Mouse (Mus musculus): ENCODE measurements around the gene Heyl. TPM values are rescaled to one million over a fixed set of nuclear protein-coding genes. Genes with fewer than 3 reads are reported as not detected.
"Not testable (repeated sequence)": the region's sequence is repeated elsewhere in the genome, so short reads cannot be mapped to it uniquely, and the experiment has no call there.

Heyl gene
- total RNA-seq, 2 experiments from 2014 or later = 4.4 TPM

DNA sequence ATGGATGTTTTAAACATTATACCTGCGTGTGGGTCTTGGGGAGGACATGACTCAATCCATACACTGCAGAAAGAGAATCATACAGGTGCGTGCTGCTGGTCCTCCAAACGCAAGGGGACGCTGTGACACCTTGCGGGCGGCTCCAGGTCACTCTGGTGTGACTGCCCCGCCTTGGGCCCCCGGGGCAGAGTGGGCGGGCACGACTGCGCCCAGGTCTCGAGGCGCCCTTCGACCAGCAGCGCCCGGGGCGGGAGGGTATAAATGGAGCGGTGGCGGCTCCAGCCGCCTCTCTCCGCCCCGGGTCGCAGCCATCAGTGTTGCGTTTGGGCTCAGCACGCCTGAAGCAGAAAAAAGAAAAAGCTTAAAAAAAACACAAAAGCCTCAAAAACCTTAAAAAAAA lies 49.1 kb downstream of the Heyl start:
- peak; percentile 84 to 86 for DNase-seq (ENCODE audit: low spot score in 2 of 2)
- intact Hi-C loops (cut with DNase I) = no loop called here

DNA sequence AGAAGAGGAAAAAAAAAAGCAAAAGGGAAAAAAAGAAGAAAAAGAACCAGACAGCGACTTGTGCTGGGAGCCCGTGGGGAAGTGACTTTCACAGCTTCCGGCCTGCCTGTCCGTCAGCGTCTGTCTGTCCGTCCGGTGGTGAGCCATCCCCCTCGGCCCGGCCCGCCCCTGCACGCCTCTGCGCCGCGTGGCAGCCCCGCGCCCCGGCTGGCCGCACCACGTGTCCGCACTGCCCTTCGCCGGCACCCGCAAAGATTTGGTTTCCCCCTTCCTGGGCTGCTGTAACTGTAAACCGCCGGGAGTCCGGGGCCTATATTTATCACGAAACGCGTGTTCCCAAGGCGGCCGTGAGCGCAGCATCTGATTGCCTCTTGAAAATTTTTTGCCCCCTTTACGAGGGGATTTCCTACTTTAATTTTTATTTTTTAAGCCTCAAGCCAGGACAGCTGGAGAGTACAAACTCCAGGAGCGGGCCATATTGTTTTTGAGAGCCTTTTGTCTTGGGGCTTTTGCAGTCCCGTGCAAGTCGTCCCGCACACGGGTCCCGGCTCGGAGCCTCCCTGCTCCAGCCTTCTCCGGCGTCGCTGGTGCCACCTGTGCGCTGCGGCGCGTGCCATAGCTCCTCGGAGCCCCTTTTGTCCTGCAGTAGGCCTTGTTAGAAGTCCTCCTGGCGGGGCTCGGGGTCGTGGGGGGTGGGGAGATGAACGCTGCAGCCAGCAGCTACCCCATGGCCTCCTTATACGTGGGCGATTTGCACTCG lies 49.7 kb downstream of the Heyl start:
- peak; percentile 46 to 61 for DNase-seq (ENCODE audit: low spot score in 2 of 2)

DNA sequence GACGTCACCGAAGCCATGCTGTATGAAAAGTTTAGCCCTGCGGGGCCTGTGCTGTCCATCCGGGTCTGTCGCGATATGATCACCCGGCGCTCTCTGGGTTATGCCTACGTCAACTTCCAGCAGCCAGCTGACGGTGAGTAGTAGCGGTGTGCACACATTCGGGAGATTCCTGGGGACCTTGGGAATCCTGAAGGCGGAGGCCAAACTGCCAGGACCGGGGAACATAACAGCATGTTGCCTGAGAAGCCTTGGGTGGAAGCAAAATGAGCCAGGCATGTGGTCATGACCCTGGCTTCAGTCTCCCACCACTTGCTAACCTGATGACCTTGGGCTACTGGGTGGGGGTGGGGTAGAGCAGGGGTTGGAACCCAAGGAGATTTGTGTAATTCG lies 50.3 kb downstream of the Heyl start:
- intact Hi-C loops (cut with DNase I); DNase-seq (ENCODE audit: low spot score in 2 of 2): not testable (repeated sequence)

More for the DNA sequence above, 49.7 kb downstream of the Heyl start:
- intact Hi-C loops (cut with DNase I) = not testable (repeated sequence)

DNA sequence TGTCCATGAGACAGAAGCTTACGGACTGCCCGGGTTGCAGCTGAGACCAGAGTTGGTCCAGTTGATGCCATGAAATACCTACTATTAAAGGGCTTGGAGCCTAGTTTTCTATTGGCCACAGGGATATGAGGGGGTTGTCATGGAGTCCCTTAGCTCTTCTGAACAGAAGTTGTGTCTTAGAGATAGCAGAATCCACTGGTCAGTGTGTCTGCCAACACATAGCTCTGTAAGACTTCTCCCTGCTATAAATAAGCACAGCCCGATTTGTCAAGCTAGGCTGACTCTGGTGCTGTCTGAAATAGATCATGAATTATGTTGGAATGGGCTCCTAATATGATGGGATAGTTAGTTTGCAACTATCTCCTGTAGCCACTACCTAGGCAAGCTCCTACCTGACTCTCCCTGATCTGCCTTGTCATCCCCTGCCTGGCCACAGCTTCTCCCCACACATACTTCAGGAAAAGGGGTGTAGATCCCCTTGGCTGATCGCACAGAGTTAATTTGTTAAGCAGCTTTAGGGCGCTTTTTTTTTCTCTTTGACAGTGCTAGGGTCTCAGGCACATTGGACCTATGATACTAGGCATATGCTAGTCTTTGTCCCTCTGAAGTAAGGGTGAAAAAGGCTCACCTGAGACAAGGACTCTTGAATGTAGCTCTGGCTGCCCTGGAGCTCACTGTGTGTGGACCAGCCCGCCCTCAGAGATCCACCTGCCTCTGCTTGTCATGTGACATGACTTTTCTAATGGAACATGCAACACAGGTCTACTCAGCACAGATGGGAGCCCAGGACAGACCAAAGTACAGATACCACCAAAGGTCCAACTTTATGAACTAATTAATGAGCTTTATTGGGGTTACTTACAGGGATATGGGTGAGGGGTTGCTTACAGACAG lies 51.6 kb downstream of the Heyl start:
- intact Hi-C loops (cut with DNase I) = no loop called here
- DNase-seq (ENCODE audit: low spot score in 2 of 2) = no peak

DNA sequence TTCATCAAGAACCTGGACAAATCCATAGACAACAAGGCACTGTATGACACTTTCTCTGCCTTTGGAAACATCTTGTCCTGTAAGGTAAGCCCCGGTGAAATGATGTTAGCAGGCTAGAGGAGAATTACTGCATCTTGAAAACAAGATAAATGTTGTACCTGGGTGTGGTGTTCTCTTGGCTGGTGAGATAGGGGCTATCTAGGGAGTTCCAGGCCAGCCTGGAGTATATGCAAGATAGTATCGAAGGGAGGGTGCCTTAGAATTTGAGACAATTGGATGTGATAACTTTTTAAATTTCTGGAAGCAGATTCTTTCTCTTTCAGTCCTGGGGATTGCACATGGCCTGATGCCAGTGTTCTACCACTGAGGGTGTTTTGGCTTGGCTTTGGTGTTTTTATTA lies 53.4 kb downstream of the Heyl start:
- DNase-seq (ENCODE audit: low spot score in 2 of 2) = no peak
- intact Hi-C loops (cut with DNase I) = no loop called here

DNA sequence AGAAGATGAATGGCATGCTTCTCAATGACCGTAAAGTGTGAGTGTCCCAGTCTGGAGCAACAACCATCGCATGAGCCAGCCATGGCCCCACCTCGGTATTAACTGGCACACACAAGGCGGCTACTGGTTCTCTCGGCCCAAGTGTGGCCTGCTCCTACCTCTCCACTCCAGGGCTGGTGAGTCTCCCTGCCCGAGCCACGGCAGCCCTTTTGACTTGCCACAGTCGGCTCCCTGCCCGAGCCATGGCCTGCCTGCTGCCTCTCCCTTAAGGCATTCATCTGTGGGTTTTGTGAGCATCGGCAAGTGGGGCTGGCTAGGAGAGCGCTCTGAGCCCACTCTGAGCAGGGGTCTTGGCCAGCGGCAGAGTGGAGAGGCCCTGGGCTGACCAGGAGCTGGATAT lies 55.7 kb downstream of the Heyl start:
- no peak for DNase-seq (ENCODE audit: low spot score in 2 of 2)
- intact Hi-C loops (cut with DNase I) = no loop called here

DNA sequence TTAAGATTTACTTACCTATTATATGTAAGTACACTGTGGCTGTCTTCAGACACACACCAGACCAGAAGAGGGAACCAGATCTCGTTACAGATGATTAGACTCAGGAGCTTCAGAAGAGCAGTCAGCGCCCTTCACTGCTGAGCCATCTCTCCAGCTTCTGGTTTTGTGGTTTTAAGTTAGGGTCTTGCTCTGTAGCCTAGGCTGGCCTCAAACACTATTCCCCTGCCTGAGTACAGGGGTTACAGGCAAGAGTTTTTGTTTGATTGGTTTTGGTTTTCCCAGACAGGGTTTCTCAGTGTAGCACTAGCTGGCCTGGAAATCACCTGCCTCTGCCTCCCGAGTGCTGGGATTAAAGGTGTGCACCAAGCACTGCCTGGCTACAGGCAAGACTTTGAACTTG lies 59.0 kb downstream of the Heyl start:
- no peak for DNase-seq (ENCODE audit: low spot score in 2 of 2)
- intact Hi-C loops (cut with DNase I) = no loop called here

DNA sequence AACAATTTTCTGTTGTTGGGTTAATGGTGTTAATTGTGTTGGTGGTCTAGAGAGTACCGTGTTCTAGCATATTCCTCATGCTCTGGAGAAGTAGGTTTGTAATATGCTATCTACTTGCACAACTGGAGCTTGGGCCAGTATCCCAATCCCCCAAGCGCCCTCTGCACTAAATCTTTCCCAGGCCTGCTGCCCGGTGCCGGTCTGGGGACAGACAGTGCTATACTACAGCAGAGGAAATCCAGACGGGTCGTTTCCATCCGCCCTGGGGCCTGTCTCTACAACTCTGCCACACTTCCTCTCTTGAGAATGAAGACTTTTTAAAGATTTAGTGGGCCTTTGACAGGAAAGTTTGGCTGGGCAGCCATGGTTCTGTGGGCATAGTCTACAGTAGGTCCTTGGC lies 59.6 kb downstream of the Heyl start:
- DNase-seq (ENCODE audit: low spot score in 2 of 2) = no peak
- intact Hi-C loops (cut with DNase I) = no loop called here

DNA sequence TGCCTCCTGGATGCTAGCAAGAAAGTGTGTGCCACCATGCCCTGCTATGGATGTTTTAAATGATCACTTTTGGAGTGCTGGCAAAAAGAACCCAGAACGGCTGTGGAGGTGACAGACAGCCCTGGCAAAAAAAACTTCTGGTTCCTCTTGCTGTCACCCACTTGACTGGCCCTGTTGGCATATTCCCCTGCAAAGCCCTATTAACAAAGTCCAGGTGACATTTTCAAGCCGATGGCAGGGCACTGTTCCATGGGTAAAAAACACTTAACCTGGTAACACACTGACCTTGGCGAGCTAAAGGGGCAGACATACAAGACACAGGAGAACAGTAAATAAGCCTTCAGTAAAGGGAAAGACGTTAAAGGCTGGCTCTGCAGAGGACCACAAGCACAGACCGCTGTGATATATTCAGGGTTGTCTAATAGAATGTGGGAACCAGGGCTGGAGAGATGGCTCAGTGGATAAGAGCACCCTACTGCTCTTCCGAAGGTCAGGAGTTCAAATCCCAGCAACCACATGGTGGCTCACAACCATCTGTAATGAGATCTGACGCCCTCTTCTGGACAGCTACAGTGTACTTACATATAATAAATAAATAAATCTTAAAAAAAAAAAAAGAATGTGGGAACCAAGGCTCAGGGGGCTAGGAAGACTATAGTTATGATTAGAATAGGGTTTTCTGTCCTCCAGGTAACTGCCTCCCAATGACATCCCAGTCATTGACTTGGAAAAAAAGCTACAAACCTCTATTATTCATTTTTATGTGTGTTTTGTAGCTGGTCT lies 60.5 kb downstream of the Heyl start:
- DNase-seq (ENCODE audit: low spot score in 2 of 2) = no peak
- intact Hi-C loops (cut with DNase I) = no loop called here

DNA sequence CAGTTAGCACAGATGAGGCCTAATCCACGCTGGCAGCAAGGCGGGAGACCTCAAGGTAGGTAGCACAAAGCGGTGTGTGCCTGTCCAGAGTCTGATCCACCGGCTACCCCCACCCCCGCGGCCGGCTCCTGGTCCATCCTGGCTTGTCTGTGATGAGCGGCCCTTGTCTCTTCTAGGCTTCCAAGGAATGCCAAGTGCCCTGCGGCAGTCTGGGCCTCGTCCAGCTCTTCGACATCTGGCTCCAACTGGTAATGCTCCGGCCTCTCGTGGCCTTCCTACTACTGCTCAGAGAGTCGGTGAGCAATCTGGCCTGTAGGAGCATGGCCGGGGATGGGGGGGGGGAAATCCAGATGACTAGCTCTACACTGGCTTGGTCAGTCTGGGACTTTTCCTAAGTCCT lies 61.7 kb downstream of the Heyl start:
- DNase-seq (ENCODE audit: low spot score in 2 of 2); intact Hi-C loops (cut with DNase I): not testable (repeated sequence)

DNA sequence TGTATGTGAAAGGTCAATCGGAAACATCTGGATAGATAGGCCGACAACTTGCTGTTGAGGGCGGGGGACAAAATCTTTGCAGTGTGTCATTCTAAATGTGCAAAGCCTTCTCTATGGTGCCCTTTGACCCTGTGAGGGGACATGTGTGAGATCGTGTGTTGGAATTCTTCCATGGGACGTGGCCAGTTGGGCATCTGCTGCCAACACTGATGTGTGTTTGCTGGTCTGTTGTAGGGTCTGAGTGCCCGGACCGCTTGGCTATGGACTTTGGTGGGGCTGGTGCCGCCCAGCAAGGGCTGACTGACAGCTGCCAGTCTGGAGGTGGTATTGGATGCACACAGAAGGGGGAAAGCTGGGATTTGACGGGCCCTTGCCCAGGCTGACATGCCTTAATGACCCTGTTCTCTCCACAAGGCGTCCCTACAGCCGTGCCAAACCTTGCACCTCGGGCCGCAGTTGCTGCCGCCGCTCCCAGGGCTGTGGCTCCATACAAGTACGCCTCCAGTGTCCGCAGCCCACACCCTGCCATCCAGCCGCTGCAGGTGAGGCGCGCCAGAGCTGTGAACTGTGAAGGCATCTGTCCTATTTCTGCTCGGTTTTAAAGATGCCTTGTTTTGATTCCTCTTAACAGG lies 62.3 kb downstream of the Heyl start:
- intact Hi-C loops (cut with DNase I) = no loop called here
- DNase-seq (ENCODE audit: low spot score in 2 of 2) = no peak

DNA sequence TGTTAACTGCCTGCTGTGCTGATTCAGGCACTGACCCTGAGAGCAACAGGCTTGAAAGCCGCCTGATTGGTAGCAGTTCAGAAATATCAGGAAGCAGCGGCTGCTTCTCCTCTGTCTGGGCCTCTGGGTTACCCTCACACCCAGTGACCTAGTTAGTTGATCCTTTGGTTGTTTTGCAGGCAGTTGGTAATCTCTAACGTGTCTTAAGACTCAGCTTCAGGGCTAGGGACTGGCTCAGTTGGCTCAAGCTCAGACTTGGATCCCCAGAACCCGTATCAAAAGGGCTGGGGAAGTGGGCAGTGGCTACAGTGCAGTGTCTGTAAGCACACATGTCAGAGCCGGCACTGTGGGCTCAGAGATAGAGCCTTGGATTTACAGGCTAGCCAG lies 62.8 kb downstream of the Heyl start:
- DNase-seq (ENCODE audit: low spot score in 2 of 2) = no peak

DNA sequence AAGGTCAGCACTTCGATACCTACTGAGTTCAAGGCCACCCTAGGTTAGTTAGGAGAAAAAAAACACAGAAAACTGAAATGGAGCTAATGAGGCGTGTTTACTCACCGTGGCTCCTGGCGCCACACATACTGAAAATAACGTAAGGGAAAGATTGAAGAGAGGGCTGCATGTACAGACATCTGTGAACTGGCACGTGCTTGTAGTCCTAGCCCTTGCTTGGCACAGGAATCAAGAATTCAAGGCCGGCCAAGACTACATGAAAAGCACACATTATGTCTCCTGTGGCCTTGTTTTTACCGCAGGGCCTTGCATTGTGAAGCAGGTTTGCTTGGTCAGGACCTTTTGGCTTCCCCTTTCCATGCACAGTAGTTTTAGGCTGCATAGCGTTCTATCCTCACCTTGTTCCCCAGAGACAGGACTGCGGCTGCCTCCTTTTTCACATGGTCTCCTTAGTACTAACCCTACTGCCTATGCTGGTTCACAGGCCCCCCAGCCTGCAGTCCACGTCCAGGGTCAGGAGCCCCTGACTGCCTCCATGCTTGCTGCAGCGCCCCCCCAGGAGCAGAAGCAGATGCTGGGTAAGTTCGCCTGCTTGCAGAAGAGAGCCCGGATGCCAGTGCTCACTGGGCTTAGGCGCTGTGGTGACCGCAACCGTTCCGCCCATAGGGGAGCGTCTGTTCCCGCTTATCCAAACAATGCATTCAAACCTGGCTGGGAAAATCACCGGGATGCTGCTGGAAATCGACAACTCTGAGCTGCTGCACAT lies 64.0 kb downstream of the Heyl start:
- no peak for DNase-seq (ENCODE audit: low spot score in 2 of 2)
- intact Hi-C loops (cut with DNase I) = no loop called here

More for the DNA sequence above, 62.8 kb downstream of the Heyl start:
- intact Hi-C loops (cut with DNase I) = no loop called here

DNA sequence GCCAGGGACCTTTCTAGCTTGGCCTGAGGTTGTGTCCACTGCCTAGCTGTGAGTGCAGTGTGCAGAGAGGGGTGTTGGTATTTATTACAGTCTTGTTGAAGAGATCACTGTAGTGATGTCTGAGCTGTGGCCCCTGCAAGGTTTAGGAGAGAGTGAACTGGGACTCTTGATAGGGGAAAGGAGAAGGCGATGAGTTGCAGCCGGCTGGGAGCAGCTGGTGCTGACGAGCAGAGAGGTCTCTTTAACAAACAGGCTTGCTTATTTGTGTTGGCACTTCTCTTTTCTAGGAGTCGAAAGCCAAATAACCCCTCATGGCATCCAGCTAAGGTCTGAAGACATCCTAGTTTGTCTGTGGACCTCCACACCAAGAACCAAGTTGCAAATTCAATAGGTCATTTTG lies 64.9 kb downstream of the Heyl start:
- intact Hi-C loops (cut with DNase I) = no loop called here
- DNase-seq (ENCODE audit: low spot score in 2 of 2) = no peak

DNA sequence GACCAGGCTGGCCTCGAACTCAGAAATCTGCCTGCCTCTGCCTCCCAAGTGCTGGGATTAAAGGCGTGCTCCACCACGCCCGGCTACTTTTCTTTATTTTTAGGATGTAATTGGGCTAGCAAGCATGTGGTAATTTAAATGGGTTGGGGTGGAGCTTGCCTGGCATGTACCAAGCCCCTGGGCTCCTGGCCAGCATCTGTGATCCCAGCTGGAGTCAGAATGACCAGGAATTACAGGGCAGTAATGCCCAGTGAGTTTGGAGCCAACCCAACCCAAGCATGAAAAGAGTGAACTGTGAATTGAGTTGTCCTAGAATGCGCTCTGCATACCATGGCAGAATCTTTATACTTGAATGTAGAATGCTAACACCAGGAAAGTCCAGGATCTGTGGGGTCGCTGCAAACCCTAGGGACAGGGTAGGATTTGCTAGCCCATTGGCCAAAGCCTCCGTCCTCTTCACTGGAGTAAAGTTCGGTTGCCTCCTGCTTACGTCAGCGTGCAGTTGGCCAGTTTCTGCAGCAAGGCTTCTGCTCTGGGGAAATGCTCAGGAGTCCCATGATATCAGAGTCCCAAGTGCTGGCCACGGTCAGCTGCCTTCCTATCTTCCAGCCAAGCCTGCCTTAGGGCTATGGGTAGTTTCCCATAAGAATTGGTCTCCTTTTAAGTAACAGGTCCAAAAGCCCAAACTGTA lies 65.8 kb downstream of the Heyl start:
- no peak for DNase-seq (ENCODE audit: low spot score in 2 of 2)
- intact Hi-C loops (cut with DNase I) = no loop called here

All from left cerebral cortex, postnatal 36 days (tissue).